Mouse (Mus musculus) Muller cell, postnatal 12 days (primary cell): ENCODE data around the gene Zfp865.
"Not testable (repeated sequence)": the region's sequence is repeated elsewhere in the genome, so short reads cannot be mapped to it uniquely, and the experiment has no call there.

Source experiments
- DNase-seq: peaks from one replicate; pipeline ENCODE4 v3.0.0-alpha.2; 2015; ENCODE audit errors: inconsistent ontology term

Zfp865 gene

DNA sequence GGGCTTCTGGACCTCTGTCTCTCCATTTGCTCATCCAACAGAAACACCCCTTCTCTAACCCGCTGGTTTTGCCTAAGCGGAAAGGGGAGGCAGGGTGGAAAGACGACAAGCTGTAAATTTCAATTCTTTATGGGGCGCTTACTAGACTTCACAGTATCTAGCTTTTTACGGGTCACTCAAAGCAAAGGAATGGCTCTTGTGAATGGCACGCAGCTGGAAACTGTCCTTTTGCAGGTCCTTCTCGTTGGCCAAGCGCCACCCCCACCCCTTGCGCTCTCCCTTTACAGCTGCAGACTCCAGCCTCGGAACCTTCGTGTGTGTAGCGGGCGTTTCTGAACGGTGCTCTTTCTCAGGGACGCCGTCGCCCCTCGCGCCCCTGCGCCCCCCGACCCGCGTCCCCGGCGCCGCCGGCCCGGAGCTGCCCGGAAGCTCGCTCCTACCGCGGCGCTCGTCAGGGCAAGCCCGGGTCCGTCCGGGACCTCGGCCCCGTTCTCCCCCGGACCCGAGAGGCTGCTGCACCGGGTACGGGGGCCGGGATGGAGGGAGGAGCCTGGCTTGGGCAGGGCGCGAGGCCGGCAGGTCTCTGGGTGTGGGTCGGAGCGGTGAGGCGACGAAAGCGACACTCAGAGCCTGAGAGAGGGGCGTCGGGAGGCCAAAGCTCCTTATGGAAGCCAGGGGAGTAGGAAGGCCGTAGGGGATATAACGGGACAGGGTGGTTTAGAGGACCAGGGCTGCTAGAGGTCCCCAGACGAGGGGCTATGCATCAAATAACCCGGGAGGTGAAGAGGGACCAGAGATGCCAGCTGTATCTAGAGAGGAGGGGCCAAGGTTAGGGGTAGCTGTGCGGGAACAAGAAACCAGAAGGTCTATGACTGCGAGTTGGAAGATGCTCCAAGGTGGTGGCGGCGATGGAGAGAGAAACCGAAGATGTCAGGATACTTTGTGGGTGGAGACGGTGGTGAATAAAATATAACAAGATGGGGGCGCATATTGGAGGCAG is 31.3 kb downstream of the Zfp865 start, which contains the start of gene Zfp580:
Zfp580 (plus strand) TSS at position 346 of the 1,000 bp plus-strand sequence.
- DNase-seq = peak; percentile 89

DNA sequence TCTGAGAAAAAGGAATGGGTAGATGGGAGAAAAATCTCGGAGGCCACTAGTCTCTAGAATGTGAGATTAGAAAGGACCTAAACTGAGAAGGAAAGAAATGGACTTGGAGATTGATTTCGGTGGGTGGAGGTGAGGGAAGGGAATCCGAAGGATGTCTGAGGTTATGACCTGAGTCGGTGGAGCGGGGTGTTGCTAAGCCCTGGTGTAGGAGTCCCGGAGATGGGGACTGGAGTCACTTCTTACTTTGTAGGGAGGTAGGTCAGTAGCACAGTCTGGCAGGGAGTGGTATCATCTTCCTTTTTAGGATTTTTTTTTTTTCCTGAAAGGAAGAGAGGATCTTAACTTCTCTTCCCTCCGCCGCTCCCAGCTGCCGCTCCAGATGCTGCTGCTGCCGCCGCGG is 32.3 kb downstream of the Zfp865 start:
- peak; percentile 17 for DNase-seq

DNA sequence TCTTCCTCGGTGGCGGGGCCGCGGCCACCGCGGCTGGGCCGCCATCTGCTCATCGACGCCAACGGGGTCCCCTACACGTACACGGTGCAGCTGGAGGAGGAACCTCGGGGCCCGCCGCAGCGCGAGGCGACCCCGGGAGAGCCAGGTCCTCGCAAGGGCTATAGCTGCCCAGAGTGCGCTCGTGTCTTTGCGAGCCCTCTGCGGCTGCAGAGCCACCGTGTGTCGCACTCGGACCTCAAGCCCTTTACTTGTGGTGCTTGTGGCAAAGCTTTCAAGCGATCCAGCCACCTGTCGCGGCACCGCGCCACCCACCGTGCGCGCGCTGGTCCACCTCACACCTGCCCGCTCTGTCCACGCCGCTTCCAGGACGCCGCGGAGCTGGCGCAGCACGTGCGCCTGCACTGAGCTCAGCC is 32.8 kb downstream of the Zfp865 start:
- DNase-seq = no peak

DNA sequence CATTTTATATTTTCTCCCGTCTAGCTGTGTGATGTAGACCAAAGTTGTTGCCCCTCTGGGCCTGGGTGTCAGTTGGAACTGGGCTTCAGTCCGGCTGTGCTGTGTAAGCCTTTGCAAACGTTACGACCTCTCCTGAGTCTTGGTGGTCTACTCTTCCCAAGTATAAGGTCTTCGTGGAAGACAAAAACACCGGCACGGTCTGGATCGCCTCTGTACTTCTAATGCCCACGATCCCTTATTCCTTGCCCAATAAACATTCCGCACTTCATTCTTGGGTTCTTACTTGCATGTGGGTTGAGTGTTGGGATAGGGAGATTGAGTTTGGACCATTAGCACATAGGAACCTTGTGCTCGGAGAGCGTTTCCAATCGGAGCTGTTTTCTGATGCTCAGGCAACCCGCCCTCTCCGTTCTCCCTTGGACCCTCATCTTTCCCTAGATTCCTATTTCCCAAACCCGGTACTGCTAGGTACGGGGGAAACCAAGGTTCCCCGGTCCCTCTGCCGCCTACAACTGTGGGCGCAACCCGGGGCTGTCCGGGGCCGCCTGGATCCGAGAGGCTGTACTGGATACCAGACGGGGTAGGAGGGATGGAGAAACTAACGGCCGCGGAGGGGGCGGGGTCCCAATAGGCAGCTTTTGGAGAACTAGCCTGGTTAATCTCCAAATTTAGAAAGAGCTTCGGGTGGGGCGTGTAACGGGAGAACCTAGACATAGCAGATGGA is 33.4 kb downstream of the Zfp865 start:
- DNase-seq = peak; percentile 44

DNA sequence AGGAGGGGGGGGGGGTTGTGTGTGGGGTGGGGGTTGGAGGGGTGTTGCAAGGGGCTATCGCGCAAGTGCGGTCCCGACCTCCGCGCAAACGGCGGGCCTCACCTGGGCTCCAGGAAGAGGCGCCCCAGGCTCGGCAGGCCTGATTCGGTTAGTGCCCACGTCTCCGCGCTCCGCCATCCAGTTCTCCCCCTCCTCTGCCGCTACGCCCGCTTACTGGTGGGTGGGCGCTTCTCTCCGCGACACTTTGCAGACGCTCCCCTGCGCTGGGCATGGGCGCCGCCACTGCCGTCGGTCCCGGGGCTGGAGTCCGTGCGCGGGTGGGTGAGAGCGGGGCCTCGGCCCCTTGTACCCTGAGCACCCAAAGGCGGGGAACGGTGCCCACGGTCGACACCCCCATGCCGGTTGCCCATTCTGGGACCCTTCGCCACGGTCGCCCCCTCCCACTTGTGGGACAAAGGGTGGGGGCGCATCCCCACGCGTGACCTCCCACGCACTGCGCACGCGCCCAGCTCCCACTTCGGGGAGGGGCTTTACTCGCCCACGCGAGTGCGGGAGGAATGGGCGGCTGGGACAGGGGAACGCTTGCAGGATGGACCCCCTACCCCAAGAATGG is 36.6 kb downstream of the Zfp865 start:
- peak; percentile 36 for DNase-seq

DNA sequence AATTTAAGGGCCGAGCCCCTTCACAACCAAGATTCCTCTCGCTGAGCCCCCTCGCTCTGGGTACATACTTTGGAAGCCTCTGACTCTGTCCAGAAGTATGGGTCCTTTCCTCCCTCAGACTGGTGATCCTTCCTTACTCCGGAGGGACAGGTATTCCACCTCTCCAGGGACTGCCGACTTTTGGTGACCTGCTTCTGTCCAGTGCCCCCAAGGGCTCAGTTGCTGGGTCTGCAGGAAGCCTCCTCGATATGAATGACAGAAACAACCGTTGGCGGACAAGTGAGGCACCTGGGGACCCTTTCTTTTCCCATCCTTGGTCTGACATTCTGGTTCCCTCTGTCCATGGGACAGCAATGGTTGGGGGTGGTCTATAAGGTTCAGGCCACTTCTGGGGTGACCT is 37.2 kb downstream of the Zfp865 start:
- DNase-seq = no peak

DNA sequence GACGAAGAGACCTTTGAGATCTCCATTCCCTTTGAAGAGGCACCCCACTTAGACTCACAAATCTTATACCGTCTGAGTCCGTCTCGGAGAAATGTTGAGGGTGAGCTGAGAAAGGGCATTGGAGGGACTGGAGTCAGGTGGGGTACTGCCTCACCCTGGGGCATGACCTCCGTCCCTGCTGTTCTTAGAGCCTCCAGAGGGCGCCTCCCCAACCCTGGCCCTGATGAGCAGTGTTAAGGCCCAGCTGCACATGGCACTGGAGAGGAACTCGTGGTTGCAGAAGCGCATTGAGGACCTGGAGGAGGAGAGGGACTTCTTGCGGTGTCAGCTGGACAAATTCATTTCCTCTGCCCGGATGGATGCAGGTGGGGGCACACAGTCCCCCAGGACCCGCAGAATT is 37.6 kb downstream of the Zfp865 start:
- DNase-seq = no peak

DNA sequence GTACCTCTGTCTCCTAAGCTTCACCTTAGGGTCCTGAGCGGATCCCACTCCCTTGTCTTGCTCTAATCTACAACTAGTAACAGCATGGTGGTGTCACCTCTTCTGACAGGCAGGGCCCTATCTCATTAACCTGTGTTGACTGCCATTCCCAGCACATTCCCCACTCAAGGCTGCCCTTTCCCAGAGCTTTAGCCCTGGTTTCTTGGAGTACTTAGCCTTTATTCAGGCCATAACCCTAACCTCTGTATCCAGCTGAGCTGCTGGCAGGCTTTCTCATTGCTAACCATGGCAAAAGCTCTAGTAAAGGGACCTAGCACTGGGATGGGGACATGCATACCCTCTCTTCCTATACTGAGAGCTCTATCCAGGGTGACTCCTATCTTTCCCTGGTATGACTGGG is 38.5 kb downstream of the Zfp865 start:
- DNase-seq = no peak

DNA sequence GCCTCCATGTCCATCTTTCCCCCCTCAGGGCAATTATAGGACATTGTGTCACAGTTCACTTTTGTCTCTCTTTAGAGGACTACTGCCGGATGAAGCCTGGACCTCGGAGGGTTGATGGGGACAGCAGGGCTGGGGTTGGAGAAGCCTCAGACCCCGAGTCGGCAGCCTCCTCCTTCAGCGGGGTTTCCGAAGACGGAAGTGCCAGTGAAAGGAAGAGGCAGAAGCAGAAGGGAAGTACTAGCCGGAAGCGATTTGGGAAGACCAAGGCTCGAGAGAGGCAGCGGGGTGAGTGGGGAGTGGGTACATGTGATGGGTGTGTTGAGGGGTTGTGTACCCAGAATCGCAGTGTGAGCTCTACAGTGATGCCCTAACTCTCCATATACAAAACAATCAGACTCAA is 39.2 kb downstream of the Zfp865 start:
- DNase-seq = no peak

DNA sequence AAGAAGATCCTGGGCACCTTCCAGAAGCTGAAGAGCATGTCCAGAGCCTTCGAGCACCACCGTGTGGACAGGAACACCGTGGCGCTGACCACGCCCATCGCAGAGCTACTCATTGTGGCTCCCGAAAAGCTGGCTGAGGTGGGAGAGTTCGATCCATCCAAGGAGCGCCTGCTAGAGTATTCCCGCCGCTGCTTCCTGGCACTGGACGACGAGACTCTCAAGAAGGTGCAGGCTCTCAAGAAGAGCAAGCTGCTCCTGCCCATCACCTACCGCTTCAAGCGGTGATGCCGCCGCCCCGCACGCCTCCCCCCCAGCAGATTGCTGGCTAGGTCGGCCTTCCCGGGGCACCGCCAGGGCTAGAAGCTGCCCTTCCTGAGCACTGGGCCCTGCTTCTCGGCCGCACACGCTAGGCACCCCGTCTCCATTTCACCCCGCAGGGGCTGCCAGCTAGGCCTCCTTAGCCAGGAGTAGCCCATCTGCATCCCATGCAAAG is 40.1 kb downstream of the Zfp865 start:
- peak; percentile 79 for DNase-seq

DNA sequence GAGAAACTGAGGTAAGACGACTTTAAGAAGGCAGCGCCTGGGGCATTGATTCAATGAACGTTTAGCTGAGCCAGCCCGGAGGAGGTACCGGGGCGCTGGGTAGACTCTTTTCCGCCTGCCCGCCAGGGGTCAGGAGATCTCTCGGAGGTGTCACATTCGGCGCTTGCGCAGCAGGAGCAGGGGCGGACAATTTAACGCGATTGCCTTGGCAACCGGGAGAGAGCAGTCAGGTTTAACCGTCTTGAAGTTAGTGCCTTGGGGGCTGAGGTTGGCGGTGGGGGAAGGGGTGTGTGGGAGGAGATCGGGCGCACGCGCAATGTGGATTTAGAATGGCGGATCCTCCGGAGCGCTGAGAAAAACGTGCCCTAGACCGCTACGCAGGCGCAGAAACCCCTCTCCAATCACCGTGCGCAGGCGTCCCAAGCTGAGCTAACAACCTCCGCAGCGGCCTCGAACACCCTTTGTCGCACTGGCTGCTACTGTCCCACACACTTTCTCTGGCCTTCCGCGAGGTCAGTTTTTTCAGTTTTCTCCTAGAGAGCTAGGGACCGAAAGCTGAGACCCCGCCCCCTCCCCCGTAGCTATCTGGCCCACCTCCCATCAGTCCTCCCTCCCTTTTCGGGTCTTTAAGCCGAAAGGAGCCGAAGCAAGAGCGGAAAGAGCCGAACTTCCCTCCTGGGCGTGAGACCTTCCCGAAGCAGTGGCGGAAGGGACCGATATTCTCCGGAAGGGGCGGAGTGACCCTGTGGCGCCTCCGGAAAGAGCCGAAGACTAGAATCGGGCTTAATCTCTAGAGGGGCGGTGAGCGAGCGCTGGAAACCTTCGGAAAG is 41.0 kb downstream of the Zfp865 start:
- DNase-seq = peak; percentile 99

DNA sequence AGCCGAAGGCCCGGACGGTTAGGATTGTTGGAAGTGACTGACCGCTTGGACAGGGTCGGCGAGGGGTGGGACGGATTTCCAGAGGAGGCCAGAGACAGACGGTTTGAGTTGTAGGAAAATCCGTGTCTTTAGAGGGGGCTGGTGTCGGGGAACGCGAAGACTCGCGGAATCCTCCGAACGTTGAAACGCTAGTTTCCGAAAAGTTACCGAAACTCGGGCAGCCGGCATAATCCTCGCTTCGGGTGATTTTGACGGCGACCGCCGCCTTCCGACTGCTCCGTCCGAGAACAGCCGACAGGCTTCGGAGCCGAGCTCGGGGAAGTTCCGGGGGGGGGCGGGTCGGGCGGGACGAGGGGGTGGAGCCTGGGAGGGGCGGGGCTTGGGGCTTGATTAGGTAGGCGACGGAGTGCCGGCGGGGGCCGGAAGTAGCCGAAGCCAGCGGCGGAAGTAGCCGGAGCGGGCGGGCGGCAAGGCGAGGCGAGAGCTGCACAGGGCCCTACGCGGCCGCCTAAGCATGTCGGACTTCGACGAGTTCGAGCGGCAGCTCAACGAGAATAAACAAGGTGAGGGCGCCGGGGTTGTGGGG is 41.7 kb downstream of the Zfp865 start, which contains the start of gene U2af2:
U2af2 (plus strand) TSS at position 370 of the 586 bp plus-strand sequence.
- DNase-seq = peak; percentile 96

DNA sequence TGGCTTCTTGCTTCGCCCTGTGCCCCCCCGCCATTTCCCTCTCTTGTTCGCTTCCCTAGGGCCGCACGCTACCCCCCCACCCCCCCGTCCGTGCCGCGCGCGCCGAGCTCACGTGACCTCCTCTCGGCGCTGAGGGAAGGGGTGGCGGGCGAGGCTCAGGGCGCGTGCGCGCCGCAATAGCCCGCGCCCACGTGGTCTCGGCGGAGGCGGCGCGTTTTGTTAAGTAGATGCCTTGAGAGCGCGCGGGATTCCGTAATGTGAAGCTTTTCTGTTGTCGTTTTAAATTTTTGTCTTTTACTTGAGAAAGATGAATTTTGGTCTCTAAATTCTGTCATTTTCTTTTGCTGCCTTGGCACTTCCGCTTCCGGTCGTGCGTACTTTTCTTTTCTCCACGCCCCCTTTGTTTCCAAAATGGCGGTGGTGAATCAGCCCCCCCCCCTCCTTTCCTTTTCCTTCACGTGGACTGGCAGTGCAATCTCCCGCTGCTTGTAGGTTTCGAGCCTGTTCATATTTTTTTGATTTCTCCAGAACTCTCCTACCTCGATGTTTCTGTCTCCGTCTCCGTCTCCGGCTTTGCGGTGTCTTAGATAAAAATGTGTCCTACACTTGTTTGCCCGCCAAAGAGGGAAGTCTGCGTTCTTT is 42.3 kb downstream of the Zfp865 start:
- DNase-seq = peak; percentile 80

DNA sequence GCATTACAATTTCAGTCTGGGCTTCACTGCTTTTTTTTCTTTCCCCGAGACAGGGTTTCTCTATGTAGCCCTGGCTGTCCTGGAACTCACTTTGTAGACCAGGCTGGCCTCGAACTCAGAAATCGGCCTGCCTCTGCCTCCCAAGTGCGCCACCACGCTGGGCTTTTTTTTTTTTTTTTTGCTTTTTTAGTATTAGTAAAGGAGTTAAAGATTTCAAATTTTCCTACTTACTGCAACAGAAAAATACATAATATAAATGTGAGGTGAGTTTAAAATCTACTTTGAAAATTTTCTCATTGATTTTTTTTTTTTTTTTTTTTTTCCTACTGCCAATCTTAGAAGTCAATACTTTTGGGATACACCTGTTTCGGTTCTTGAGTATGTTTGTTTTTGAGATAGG is 44.7 kb downstream of the Zfp865 start:
- DNase-seq = no peak

DNA sequence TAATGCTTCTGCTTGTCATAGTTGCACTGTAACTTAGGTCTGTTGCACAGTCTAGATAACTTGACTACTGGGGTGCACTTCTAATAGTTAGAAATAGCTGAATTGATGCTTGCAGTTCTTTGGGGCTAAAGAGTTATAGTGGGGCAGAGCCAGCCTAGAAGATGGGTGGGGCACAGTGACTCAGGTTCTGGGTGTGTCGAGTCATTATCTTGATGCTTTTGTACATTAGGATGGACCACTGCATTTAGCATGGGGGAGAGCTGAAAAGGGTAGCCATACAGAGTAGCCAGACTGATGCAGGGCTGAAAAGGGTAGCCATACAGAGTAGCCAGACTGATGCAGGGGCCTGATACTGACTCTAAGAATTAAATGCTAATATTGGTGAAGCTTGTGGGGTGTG is 53.4 kb downstream of the Zfp865 start:
- no peak for DNase-seq

DNA sequence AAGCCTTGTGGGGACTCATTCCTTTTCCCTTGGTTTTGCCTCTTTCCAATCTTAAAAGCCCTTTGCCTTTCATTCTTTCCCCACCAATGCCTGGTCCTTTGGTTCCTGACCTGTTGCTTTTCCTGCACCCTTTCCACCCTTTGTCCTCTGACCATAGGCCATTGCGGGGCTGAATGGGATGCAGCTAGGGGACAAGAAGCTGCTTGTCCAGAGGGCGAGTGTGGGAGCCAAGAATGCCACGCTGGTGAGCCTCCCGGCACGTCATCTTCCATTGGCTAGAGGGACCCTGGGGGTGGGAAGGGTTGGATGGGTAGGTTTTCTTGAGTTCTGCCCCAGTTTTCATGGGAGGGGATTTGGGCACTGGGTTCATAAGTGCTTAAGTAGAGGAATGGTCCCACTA is 54.8 kb downstream of the Zfp865 start:
- DNase-seq = no peak

DNA sequence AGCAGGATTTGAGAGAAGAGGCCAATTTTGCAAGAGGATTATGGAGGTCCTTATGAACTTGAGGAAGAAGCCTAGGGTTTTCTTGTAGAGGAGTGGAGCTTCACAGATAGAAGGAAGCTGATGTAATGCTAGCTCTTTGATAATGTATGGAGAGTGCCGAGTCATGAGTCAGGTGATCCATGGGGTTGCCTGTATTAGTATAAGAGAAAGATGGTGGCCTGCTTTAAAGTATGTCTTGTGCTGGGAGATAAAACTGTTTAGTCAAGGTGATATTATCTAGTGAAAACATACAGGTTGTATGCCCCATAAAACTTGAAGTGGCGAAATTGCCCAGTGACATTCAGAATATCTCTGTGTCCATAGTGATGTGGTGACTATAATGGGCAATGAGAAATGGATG is 56.8 kb downstream of the Zfp865 start:
- no peak for DNase-seq

DNA sequence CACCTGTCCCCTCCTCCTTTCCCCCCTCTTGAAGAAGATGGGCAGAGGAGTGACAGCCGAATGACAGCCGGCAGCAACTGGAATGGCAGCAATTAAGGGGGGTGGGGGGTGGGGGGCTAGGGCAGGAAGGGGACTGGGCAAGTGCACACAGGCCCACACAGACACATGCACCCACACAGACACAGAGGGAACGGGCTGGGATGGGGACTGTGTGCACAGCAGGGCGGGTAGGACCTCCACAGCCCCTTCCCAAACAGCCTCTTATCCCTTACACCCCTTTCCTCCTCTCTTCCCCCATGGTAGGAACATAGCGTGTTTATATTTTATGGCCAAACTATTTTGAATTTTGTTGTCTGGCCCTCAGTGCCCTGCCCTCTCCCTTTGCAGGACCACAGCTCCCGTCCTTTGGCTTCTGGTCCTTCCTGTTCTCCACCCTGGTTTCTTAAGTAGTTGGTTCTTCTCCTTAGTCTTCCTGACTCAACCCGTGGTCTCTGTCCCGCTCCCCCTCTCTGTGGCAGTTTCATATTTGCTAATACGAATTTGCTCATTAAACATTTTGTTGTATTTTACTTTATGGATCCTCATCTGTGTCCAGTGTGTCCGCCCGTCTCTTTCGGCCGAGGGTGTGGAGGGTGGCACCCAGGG is 59.3 kb downstream of the Zfp865 start:
- not testable (repeated sequence) for DNase-seq

DNA sequence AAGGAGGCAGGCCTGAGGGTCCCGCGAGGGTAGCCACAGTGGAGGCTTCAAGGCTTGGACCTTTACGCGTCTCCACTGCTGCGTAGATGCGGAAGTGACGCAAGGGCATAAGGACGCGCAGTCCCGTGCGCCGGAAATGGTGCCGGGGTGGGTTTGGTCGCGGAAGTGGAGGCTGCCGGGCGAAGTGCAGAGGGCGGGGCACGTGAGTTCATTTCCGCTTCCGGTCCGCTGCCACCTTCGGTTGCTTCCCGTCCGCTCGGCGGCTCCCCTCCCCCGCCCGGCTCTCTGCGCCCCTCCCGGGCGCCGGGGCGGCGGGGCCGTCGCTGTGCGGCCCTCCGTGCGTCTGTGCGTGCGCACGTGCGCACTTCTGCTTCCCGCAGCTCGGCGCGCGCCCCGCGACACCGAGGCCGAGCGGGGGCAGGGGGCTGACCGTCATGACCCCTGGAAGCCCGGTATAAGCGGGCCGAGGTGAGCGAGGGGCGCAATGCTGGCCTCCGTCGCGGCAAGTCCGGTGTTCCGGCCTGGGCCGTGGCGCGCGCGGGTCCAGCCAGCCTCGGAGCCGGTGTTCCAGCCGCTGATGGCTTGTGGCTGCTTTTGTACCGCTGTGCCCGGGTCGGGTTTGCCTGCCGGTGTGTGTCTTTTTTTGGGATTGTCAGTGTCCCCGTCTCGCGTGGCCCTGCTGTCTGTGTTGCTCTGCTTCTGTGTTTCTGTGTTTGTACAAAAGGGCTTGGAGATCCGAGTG is 60.0 kb downstream of the Zfp865 start, which contains the start of gene Epn1:
Epn1 (plus strand) TSS at position 226 of the 742 bp plus-strand sequence.
- peak; percentile 95 for DNase-seq
